Mouse (Mus musculus) layer of hippocampus, adult 18-20 months (tissue): ENCODE results near the gene Uchl1. TPM values are rescaled to one million over a fixed set of nuclear protein-coding genes. Genes with fewer than 3 reads are reported as not detected.

Source experiments
- DNase-seq, 2 experiments: peaks; one replicate each; pipeline ENCODE4 v3.0.0; 2022; ENCODE audit warnings: low spot score in 2 of 2
- total RNA-seq, 2 experiments: library from RNA; stranded (reverse); gene quantifications; 2 replicates each; pipeline ENCODE4 v1.2.3; 2021

The Uchl1 gene
- total RNA-seq, 2 experiments from 2014 or later, result 839 to 868 TPM

- DNase-seq, result no peak
Observed at GRCm38 (mm10) chr5:66703317-66704004, 27.6 kb downstream of the Uchl1 start.

DNA sequence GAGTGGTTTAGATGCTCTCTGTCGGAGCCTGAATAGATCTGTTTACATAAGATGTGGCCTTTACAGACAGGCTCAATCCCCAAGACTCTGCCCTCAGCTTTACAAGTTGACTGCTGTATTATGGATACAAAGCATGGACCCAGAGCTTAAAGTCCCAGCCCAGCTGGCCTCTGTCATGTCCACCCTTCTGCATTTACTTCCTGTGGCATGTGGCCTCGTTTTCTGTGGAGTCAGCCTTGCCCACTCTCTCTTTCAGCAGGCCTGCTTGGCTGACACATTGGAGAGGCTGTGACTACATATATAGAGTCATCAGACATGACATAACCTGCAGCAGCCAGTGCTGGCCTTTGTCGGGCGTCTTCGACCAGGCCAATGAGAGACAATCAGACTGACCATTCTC is 32.0 kb downstream of the Uchl1 start:
- no peak for DNase-seq

- peak in 1 of 2 experiments; percentile 43 for DNase-seq
Observed at GRCm38 (mm10) chr5:66710445-66711019, 34.6 kb downstream of the Uchl1 start.

GRCm38 (mm10) chr5:66712801-66713200 is 36.9 kb downstream of the Uchl1 start:
- no peak for DNase-seq

DNA sequence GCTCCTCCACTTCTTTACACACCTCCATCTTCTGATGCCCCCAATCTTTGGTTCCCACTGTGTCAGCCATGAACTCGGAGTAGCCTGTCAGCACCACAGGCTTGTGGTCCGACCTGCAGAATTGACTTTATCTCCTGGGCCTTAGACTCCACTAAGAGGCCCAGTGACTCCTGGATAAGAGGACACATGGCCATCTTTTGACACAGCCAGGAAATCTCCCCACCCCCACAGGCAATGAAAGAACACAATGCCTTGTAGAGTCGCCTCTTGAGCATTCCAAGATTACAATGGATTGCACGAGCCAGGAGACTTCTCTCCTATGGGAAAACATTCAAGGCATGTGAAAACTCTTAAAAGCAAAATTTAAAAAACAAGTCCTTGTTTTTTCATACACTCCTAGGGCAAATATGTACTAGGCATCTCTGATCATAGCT is 39.6 kb downstream of the Uchl1 start:
- no peak for DNase-seq

GRCm38 (mm10) chr5:66717931-66718330 is 42.0 kb downstream of the Uchl1 start:
- DNase-seq, result no peak

- no peak for DNase-seq
Observed at GRCm38 (mm10) chr5:66718413-66718812, 42.5 kb downstream of the Uchl1 start.

DNA sequence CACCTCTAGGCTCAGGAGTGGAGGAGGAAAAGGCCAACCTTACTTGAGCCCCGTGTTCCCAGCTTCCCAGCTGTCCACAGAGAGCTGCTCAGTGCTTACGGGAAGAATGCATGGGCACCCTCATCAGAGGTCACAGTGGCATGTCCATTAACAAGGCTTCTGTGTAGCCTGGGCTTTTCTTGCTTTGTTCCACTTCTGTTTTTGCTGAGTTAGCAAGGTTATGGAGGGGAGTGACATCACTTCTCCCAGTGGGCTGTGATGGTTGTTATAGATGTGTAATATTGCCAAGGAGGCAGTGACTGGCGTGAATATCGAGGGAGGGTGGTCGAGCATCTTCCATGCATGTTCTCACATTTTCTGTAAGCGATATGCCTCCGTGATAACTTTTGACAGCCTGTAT is 43.0 kb downstream of the Uchl1 start:
- no peak for DNase-seq

GRCm38 (mm10) chr5:66720921-66721320 is 45.0 kb downstream of the Uchl1 start:
- no peak for DNase-seq

- no peak for DNase-seq
Observed at GRCm38 (mm10) chr5:66722586-66722985, 46.7 kb downstream of the Uchl1 start.

GRCm38 (mm10) chr5:66723037-66723436 is 47.1 kb downstream of the Uchl1 start:
- DNase-seq, result no peak

- DNase-seq, result no peak
Observed at GRCm38 (mm10) chr5:66723626-66724025, 47.7 kb downstream of the Uchl1 start.

DNA sequence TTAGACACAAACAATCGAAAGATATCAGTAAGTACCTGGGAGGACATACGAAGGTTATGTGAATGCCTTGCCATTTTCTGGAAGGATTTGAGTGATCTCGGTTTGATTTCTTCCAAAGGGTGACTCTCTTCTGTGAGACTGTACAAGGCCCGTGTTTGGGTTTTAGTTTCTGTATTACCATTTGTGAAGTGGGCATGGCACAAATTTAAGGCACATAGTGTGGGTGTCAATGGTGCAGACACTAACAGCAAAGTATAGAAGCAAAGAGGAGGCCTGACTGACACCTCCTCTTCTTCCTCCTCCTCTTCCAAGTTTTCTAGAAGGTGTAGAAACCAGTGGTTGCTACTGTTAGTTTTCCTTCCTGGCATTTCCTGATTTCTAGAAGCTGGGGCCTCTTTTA is 53.4 kb downstream of the Uchl1 start:
- DNase-seq, result no peak

DNA sequence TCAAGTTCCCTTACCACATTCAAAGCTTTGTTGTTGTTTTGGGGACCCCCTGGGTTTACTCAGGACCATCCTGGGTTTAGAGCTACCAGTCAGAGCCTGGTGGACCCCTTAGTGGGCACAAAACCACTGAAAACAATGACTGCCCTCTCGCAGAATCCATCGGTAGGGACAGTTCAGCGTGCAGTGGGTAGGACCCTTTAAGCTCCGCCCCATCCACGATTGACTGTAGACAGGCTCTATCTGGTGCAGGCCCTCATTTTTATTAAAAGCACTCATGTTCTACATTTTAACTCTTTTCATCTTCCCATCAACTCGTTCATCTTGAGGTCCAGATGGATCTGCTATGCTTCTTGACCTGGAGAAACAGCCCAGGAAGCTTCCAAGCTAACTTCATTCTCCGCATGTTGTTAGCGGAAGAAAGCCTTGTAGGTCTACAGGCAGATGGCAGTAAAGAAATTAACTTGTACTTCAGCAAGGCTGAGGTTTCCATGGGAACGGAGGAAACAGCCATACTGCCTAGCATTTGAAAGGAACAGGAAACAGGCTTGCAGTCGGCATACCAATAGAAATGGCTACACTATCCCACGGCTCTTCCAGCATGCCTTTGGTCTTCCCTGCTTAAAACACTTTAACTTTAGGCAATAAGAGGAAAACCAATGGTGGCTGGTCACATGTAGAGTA is 54.9 kb downstream of the Uchl1 start:
- DNase-seq, result peak; percentile 54 to 79

GRCm38 (mm10) chr5:66731302-66731697 is 55.4 kb downstream of the Uchl1 start:
- DNase-seq, result no peak

DNA sequence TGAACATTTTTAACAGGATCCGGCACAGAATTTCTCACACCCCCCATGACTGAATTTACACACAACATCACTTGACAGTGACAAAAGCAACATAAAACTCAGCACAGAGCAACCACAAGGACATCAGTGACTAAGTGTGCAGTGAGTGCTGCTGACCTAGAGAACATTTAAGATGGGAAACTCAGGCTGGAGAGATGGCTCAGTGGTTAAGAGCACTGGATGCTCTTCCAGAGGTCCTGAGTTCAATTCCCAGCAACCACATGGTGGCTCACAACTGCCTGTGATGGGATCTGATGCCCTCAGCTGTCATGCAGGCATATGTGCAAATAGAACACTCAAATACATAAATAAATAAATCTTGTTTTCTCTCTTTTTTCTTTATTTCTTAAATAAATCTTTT is 57.7 kb downstream of the Uchl1 start:
- DNase-seq, result no peak

Other genes with a start within 250 kb of the Uchl1 start
- 10 to 100 TPM; 55.9 to 59.5 TPM for gene Apbb2, start 57.3 kb upstream of the Uchl1 start, total RNA-seq
- gene Limch1, start 69.7 kb downstream of the Uchl1 start, total RNA-seq, result 100 to 1,000 TPM; 122 to 133 TPM